Mouse (Mus musculus): ENCODE measurements around the gene Pacs2.

DNA sequence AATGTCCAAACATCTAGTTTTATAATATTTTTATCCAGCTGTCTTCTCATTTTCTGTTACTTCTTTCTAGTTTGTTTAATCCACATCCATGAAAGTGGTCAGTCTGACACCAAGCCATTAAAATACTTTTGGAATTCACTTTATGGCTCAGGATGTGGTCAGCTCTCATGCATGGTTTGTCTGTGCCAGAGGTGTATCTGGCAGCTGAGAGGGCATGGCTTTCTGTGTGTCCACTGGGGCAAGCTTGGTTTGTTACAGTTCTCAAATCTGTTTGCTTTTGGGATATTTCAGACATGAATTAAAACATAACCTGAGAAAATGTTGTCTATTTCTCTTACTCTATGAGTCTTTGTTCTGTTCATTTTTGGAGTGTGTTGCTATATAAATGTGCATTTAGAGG, 7.2 kb downstream of the Pacs2 start:
- no peak for TF ChIP-seq CTCF (IDR thresholded peaks at IDR 0.05; ENCODE audit: low read depth, low read length)
- TF ChIP-seq POLR2A (IDR thresholded peaks at IDR 0.05; ENCODE audit: extremely low read depth, insufficient read depth, low read length), result no peak
